ENCODE assay signal across 8 mouse cellular contexts in the genomic region with DNA sequence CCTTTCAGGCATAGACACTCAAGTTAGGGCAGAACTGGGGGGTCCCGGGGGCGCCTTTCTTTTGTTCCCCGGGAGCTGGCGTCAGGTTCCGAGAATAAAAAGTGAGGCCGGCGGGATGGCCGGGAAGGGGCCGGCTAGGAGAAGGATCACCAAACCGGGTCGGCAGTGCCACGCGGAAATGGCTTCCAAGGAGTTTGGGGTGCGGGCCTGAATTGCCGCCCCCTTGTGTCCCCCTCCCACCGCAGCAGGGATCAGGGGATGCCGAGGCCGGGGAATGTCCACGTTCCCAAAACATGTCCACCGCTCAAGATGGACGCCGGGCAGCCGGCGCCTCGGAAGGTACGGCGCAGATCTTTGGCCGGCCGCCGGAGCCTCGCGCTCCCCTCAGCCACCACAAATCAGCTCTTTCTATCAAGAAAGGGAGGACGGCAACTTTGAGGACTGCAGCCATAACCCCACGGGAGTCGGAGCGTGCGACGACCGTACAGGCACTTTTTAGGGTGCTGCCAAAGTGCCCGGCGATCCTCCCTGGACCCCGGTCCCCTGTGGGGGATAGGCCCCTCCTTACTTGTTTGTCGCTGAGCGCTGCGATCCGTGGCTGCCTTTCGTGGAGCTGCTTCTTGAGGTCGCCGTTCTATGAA. TPM values are rescaled to one million over a fixed set of nuclear protein-coding genes. Genes with fewer than 3 reads are reported as not detected.
DNase-seq lines count a peak whose midpoint lies in the region; ATAC-seq and TF ChIP-seq lines count a peak whose summit lies in the region.

No protein-coding gene starts in this region.

- DNase-seq in cerebellum, adult 18-20 months = peak; percentile 42 to 70
- no peak for DNase-seq in cerebellum, postnatal 4 days (ENCODE audit: low spot score in 2 of 2)
- DNase-seq in spleen, adult 2 months (ENCODE audit: low read depth in 1 of 2, low spot score in 2 of 2) = no peak
- no peak for DNase-seq in spleen, adult 12 weeks (ENCODE audit: low spot score)
- DNase-seq in kidney, postnatal 10 days = peak; percentile 19
- DNase-seq in midbrain, postnatal 0 days (ENCODE audit: low spot score) = peak; percentile 39
- no peak for DNase-seq in frontal cortex, postnatal 10 days (ENCODE audit: low spot score in 2 of 2)

- no peak overlapping the region for H3K27ac ChIP-seq in spleen, adult 2 months (ENCODE audit: insufficient read depth, low read length)
- H3K27ac ChIP-seq in forebrain, embryonic 13.5 days = peak overlapping the region; percentile 99
- H3K27ac ChIP-seq in midbrain, postnatal 0 days (ENCODE audit: low read depth, low read length) = peak overlapping the region; percentile 80

- peak overlapping the region; percentile 96 for H3K9ac ChIP-seq in forebrain, embryonic 13.5 days
- peak overlapping the region; percentile 51 for H3K9ac ChIP-seq in midbrain, postnatal 0 days (replicated peaks; ENCODE audit: low read length, poor library complexity, severe bottlenecking)

- TF ChIP-seq CTCF in spleen, adult 2 months (IDR thresholded peaks at IDR 0.05; ENCODE audit: extremely low read depth, insufficient read depth, insufficient read length, insufficient replicate concordance) = no peak
- TF ChIP-seq CTCF in midbrain, postnatal 0 days (IDR thresholded peaks at IDR 0.05) = no peak

- peak overlapping the region; percentile 83 for H3K4me2 ChIP-seq in forebrain, embryonic 13.5 days
- H3K4me2 ChIP-seq in midbrain, postnatal 0 days (ENCODE audit: low read depth, low read length, poor library complexity, severe bottlenecking) = peak overlapping the region; percentile 98

- no peaks in the 10 kb centered on the region for H3K9me3 ChIP-seq in forebrain, embryonic 13.5 days (replicated peaks)
- H3K9me3 ChIP-seq in midbrain, postnatal 0 days (ENCODE audit: low read length) = no peaks in the 10 kb centered on the region

- WGBS in spleen, adult 2 months = 2% methylated on average over 49 of the region's 49 CpGs
- WGBS in forebrain, embryonic 13.5 days = under 1% methylated on average over 49 of the region's 49 CpGs
- WGBS in midbrain, postnatal 0 days = under 1% methylated on average over 49 of the region's 49 CpGs

- ATAC-seq in forebrain, embryonic 13.5 days = no peak
- ATAC-seq in midbrain, postnatal 0 days (ENCODE audit: low FRiP score) = no peak

- TF ChIP-seq POLR2A in spleen, adult 2 months (IDR thresholded peaks at IDR 0.05; ENCODE audit: low read depth, low read length) = no peak

- H3K4me3 ChIP-seq in spleen, adult 2 months (ENCODE audit: extremely low read depth, insufficient read depth, insufficient read length) = peak overlapping the region; percentile 56; the same call in 1 of the 2 replicates
- peak overlapping the region; percentile 93 for H3K4me3 ChIP-seq in forebrain, embryonic 13.5 days
- peak overlapping the region; percentile 62 for H3K4me3 ChIP-seq in midbrain, postnatal 0 days (ENCODE audit: low read depth, low read length)

- peaks cover 15% of the 10 kb centered on the region for H3K4me1 ChIP-seq in spleen, adult 2 months (ENCODE audit: control insufficient read depth, insufficient read depth, insufficient read length)
- peaks cover 47% of the 10 kb centered on the region for H3K4me1 ChIP-seq in forebrain, embryonic 13.5 days
- no peaks in the 10 kb centered on the region; the same call in 1 of the 2 replicates for H3K4me1 ChIP-seq in midbrain, postnatal 0 days (ENCODE audit: insufficient read depth, low read length)

- H3K27me3 ChIP-seq in spleen, adult 2 months (ENCODE audit: control insufficient read depth, insufficient read depth, low read length) = peaks cover 24% of the 10 kb centered on the region
- no peaks in the 10 kb centered on the region for H3K27me3 ChIP-seq in forebrain, embryonic 13.5 days
- H3K27me3 ChIP-seq in midbrain, postnatal 0 days (ENCODE audit: insufficient read depth, low read length) = no peaks in the 10 kb centered on the region

- no peaks in the 10 kb centered on the region for H3K36me3 ChIP-seq in spleen, adult 2 months (ENCODE audit: control insufficient read depth, insufficient read depth, low read length)
- H3K36me3 ChIP-seq in forebrain, embryonic 13.5 days (ENCODE audit: poor library complexity, severe bottlenecking) = 0 out of 2 replicates have a peak, but pooled peaks cover 5% of the 10 kb centered on the region
- no peaks in the 10 kb centered on the region for H3K36me3 ChIP-seq in midbrain, postnatal 0 days (ENCODE audit: insufficient read depth, low read length)

RNA-seq across cellular contexts. Expression of a gene that starts 1.6 kb away (rescaled TPM):
- 2.1 TPM in 2 replicates for polyA plus RNA-seq in spleen, adult 2 months (2012; rRNA removed)
- 16.4 and 17.1 TPM in 2 replicates for polyA plus RNA-seq in forebrain, embryonic 13.5 days (2015; fragmentation: Nextera tagmentation; extraction: Ambion mirVana)
- total RNA-seq in midbrain, postnatal 0 days (2014; rRNA removed) = 11.7 and 14.2 TPM in 2 replicates
- 1.1 and 1.4 TPM in 2 replicates for polyA plus RNA-seq in midbrain, postnatal 0 days (2015; fragmentation: Nextera tagmentation; extraction: Ambion mirVana)

Comparison
In these comparisons a context has a peak if more than half of its experiments do, and no peak if none do; other contexts are left out.
1. DNase-seq: peak in cerebellum, adult 18-20 months (2 of 2), kidney, postnatal 10 days (single experiment) and midbrain, postnatal 0 days (single experiment); none in cerebellum, postnatal 4 days (0 of 2), spleen, adult 2 months (0 of 2), spleen, adult 12 weeks (single experiment) and frontal cortex, postnatal 10 days (0 of 2).
2. Peak in every context shown above with its lines, with median percentiles within 50 percentile points of each other: H3K4me3 ChIP-seq.